Mouse (Mus musculus) bone marrow, adult 2 months (tissue): ENCODE results near the gene Cacna1c. TPM values are rescaled to one million over a fixed set of nuclear protein-coding genes. Genes with fewer than 3 reads are reported as not detected.

Experiments used
- H3K27ac ChIP-seq: fragments of 200-500 bp; 2 replicates; pipeline ENCODE4 v1.5.1; 2012; ENCODE audit warnings: low read depth, mild to moderate bottlenecking, control low read depth, inconsistent platforms, low read length; ENCODE audit not compliant: control insufficient read depth, poor library complexity, insufficient read depth
- H3K4me1 ChIP-seq: fragments of 200-500 bp; 2 replicates; pipeline ENCODE4 v1.6.1; 2011; ENCODE audit warnings: low read length; ENCODE audit not compliant: control insufficient read depth, insufficient read depth
- H3K4me3 ChIP-seq: fragments of 200-500 bp; replicated peaks from 2 replicates; pipeline ENCODE3; 2011; ENCODE audit warnings: mild to moderate bottlenecking, low read depth, low read length, control low read depth; ENCODE audit not compliant: control insufficient read depth
- CTCF ChIP-seq: fragments of 200-500 bp; IDR thresholded peaks from 2 replicates; pipeline ENCODE4 v1.5.1; 2011; ENCODE audit warnings: low read length, control low read depth; ENCODE audit not compliant: control insufficient read depth, insufficient read depth
- POLR2A ChIP-seq: fragments of 200-500 bp; IDR thresholded peaks from 2 replicates; pipeline ENCODE4 v1.6.1; 2011; ENCODE audit warnings: low read depth, mild to moderate bottlenecking, control low read depth, low read length, borderline replicate concordance; ENCODE audit not compliant: control insufficient read depth
- WGBS: fragments of 180-500 bp; shearing (Covaris S2); methylation state at CpG from one replicate; pipeline ENCODE4 v1.1.7; 2018; 5-methylcytosine and 5-hydroxymethylcytosine counted together
- polyA plus RNA-seq: library from polyadenylated mRNA; stranded (reverse); fragments of >200 nt; gene quantifications from 2 replicates; pipeline ENCODE4 v1.2.4, GENCODE M21; 2011; ENCODE audit warnings: low replicate concordance; ENCODE audit not compliant: missing spikeins, insufficient read depth, insufficient read length

Cacna1c gene
- polyA plus RNA-seq, 1 experiment, result 3.1 TPM

GRCm38 (mm10) chr6:119057076-119057479 lies 139.1 kb downstream of the Cacna1c start:
- 83% methylated on average over 15 of the region's 15 CpGs for WGBS
- H3K27ac ChIP-seq, result no peak overlapping the region
- no peaks in the 10 kb centered on the region for H3K4me1 ChIP-seq
- TF ChIP-seq CTCF (no peak), POLR2A (no peak)
- H3K4me3 ChIP-seq, result no peak overlapping the region

- WGBS, result 81% methylated on average over 10 of the region's 10 CpGs
- H3K4me3 ChIP-seq, result no peak overlapping the region
- H3K4me1 ChIP-seq, result no peaks in the 10 kb centered on the region
- H3K27ac ChIP-seq, result no peak overlapping the region
- TF ChIP-seq POLR2A (no peak), CTCF (no peak)
These were observed 143.4 kb downstream of the Cacna1c start for GRCm38 (mm10) chr6:119052801-119053200.

DNA sequence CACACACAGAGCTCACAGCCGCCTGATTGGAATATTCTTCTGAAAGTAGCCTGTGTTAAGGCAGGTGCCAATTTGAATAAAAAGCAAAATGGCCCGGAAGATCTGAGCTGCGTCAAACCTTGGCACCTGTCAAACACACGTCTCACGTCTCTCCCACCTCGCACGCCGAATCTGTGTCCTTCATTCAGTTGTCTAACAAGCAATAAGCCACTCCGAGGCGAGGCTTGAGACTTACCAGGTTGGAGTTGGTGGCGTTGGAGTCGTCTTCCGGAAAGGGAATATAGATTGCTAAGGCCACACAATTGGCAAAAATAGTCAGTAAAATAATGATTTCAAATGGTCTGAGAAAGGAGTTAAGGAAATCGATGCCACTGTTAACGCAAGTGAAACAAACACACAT lies 143.9 kb downstream of the Cacna1c start:
- TF ChIP-seq POLR2A (no peak), CTCF (no peak)
- no peak overlapping the region for H3K4me3 ChIP-seq
- WGBS, result 86% methylated on average over 15 of the region's 15 CpGs

GRCm38 (mm10) chr6:119051721-119052120 lies 144.5 kb downstream of the Cacna1c start:
- H3K4me1 ChIP-seq, result no peaks in the 10 kb centered on the region
- no peak overlapping the region for H3K4me3 ChIP-seq
- WGBS, result 49% methylated on average over 2 of the region's 2 CpGs
- TF ChIP-seq POLR2A (no peak), CTCF (no peak)
- H3K27ac ChIP-seq, result no peak overlapping the region

More for the DNA sequence above, 143.9 kb downstream of the Cacna1c start:
- H3K27ac ChIP-seq, result no peak overlapping the region
- H3K4me1 ChIP-seq, result no peaks in the 10 kb centered on the region

GRCm38 (mm10) chr6:119047340-119047739 lies 148.9 kb downstream of the Cacna1c start:
- 69% methylated on average over 8 of the region's 8 CpGs for WGBS
- TF ChIP-seq CTCF (no peak), POLR2A (no peak)
- no peak overlapping the region for H3K27ac ChIP-seq
- no peak overlapping the region for H3K4me3 ChIP-seq
- no peaks in the 10 kb centered on the region for H3K4me1 ChIP-seq

DNA sequence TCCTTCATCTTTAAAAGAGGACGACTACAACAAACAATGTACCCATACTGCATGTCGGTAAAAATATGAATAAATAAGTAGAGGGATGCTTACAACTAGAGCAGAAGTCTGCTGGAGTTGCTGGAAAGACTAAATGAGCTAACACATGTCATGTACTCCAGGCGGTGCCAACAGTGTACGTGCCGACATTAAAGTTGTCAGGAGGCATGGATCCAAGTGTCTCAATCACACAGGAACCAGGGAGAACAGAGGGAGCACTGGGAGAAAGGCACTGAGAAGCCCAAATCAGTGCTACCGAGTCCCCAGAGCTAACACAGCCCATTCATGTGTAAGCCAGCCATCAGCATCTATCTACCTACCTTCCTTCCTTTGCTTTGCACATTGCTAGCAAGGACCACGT lies 150.7 kb downstream of the Cacna1c start:
- Histone ChIP-seq H3K4me3 (no peak overlapping the region), H3K27ac (no peak overlapping the region), H3K4me1 (no peaks in the 10 kb centered on the region)
- 76% methylated on average over 7 of the region's 7 CpGs for WGBS
- TF ChIP-seq POLR2A (no peak), CTCF (no peak)

DNA sequence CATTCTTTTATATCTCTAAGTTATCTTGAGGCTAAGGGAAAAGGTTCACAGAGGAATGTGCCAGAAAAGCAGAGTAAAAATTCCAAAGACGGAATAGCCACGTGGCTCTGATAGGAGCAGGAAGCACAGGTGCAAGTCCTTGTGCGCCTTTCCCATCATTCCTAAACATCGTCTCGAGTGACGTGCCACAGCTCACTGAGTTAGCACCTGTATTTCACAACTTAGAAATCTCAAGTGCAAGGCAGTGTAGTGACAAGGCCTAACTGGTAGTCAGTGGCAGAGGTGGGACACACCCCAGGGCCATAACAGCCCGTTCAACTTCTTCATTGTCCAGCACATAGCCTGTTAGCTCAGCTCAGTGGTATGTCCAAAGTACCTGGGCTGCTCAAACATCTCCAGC lies 152.1 kb downstream of the Cacna1c start:
- WGBS, result 83% methylated on average over 7 of the region's 7 CpGs
- Histone ChIP-seq H3K27ac (no peak overlapping the region), H3K4me1 (no peaks in the 10 kb centered on the region), H3K4me3 (no peak overlapping the region)
- no peak for TF ChIP-seq POLR2A
- TF ChIP-seq CTCF, result no peak

DNA sequence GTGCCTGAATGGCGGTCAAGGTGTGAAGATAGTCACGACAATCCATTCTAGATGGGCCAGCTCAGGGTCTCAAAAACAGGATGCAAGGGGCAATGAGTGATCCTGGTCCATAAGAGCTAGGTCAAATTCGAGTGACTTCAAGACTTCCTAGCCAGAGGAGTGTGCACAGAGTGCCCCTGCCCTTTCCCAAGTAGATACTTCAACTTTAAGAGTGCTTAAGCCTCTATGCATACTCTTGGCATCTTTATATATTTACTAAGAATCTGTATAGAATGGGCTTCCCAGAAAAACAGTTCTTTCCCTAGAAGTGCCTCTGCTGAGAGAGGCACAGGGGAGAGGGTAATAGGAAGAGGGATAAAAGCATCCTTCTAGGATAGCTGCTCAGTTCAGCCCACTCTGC lies 153.4 kb downstream of the Cacna1c start:
- WGBS, result 70% methylated on average over 3 of the region's 3 CpGs
- no peak overlapping the region for H3K27ac ChIP-seq
- H3K4me3 ChIP-seq, result no peak overlapping the region
- H3K4me1 ChIP-seq, result no peaks in the 10 kb centered on the region
- TF ChIP-seq POLR2A (no peak), CTCF (no peak)

- Histone ChIP-seq H3K4me1 (no peaks in the 10 kb centered on the region), H3K4me3 (no peak overlapping the region), H3K27ac (no peak overlapping the region)
- WGBS, result 74% methylated on average over 7 of the region's 7 CpGs
- TF ChIP-seq CTCF (no peak), POLR2A (no peak)
These were observed 155.3 kb downstream of the Cacna1c start for GRCm38 (mm10) chr6:119040961-119041360.
